Mouse (Mus musculus) spleen, postnatal 4 days (tissue): ENCODE data around the gene Rheb.
"Not testable (repeated sequence)": the region's sequence is repeated elsewhere in the genome, so short reads cannot be mapped to it uniquely, and the experiment has no call there.

ENCODE experiments used
- DNase-seq, 2 experiments: peaks; one replicate each; pipeline ENCODE4 v3.0.0; 2022; ENCODE audit warnings: low spot score in 2 of 2

The Rheb gene

DNA sequence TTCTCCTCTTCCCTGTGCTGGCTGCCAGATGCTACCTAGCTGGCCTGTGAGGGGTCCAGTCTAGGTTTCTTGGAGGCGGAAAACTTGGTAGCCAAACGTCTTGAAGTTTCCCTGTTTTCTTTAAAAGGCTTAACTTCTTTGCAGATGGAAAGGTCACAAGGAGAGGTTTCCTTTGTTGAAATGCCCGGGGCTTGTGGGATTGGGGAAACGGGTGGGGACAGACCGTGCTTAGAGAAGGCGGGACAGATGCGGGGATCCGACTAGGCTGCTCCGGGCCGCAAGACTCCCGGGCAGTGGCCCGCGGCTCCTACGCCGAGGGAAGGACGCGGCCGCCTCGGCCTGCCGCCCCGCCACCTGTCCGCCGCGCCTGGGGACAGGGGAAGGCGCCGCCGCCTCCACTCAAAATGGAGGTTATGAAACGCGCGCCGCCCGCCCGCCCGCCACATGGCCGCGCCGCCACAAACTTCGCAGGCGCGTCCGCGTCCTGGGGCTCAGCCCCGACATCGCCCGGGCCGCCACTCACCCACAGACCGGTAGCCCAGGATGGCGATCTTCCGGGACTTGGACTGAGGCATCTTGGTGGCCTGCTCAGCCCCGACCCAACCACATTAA is 656 bp downstream of the Rheb start:
- peak in 1 of 2 experiments; percentile 59 for DNase-seq

DNA sequence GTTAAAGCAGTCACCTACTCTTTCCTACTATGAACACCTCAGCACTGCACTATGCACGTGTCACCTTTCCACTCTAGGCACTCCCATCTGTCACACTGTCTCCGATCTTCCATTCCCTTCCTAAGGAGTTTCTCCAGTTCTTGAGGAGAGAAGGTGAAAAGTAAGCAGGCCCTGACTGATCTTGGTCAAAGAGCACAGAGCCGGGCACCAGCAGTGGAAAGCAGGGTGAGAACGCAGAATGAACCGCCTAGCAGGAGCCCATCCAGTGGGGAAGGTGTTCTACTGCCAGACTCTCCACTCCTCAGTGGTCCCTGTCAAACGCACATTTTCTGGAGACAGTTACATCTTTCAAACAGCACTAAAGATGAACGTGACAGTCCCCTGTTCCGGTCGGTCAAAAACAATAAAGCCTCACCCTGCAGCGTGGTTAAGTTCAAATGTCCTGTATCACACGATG is 1.4 kb downstream of the Rheb start:
- DNase-seq, result no peak

DNA sequence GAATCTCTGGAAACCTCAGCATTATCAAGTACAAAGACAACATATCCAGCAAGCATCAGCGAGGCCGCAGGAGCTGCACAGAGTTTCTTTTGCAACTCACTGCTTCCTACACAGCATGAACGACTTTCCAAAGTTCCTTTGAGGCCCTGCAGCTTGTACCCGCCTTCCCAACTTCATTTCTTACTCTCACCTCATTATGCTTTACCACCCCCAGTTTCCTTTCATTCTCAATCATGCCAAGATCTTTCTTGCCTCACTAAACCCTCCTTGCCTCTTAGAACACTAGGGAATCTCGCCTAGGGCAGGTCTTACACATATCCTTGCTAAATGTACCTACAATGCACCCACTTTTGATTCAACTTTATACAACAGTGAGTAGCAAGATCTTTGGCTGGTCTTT is 7.9 kb downstream of the Rheb start:
- DNase-seq, result no peak

DNA sequence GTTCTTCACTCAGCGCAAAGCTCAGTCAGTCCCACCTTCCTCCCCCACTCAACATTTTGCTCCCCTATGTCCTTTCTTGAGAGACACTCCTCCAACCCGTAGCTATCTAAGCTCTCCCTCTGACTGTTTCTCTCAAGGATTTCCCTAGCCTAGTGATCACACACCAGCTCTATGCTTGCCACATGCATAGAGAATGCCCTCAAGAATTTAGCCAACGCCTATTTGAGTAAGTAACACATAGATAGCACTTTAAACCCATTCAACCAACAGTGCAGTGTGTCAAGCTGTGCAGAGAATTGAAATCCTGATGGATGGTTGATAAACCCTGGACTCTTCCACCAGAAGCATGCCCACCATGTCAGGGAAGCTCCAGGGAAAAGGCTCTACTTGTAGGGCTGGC is 10.5 kb downstream of the Rheb start:
- DNase-seq, result no peak

DNA sequence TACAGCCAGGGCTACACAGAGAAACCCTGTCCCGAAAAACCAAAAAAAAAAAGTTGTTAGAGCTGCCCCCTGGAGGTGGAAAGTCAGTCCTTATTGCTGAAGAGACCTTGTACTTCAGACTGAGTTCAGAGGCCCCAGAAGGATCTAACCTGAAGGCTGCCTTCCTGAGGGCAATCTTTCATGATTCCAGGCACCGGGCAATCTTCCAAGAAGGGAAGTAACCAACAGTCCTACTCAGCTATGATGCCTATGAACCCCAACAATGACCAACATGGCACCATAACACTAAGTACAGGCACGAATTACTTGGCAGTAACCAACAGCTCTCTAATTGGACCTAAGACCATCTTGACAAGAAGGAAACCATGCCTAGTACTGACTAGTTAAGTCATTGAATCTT is 14.0 kb downstream of the Rheb start:
- no peak for DNase-seq

DNA sequence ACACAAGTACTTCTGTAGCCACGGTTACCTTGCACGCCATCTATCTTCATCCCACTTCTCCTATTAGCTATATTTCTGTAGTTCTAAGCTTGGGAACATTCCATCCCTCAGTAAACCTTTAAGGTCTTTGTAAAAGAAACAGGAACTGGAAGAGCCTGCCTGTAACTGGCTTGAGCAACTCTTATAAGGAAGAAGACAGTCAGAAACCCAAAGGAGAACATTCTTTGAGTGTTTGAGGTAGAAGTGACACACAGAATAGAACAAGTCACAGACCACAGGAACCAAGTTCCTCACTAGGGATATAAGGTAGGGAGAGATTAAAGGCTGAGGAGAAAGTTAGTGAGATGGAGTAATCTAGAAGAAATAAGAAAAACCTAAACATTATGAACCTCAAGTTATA is 15.3 kb downstream of the Rheb start:
- no peak for DNase-seq

DNA sequence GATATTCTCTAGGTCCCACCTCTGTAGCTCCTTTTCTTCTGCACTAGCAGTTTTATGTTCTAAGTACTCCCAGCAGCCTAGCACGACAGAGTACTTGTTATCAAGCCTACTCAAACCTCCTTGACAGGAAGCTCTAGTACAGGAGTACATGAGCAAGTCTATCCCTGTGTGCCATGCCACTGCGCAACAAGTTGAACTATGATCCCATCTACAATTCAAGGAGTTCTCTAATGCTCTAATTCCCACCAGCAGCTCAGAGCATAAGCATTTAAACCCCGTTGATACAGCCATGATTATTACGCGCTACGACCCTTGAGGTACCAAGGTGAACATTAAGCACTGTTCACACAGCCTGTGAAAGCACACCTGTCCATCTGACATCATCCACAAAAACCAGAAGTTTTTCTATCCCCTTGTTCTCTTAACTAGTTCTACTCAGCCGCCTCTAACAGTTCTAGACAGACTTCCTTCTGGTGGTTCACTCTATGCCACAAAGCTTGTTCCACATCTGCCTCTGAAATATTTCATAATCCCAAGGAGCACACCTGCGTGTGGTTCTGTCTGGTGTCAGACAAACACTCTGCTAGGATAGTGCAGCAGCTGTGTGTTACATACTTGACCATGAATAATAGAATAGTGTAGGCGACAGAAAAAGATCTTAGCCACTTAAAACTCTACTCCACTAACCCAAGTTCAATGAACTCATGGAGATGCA is 16.2 kb downstream of the Rheb start:
- no peak for DNase-seq

DNA sequence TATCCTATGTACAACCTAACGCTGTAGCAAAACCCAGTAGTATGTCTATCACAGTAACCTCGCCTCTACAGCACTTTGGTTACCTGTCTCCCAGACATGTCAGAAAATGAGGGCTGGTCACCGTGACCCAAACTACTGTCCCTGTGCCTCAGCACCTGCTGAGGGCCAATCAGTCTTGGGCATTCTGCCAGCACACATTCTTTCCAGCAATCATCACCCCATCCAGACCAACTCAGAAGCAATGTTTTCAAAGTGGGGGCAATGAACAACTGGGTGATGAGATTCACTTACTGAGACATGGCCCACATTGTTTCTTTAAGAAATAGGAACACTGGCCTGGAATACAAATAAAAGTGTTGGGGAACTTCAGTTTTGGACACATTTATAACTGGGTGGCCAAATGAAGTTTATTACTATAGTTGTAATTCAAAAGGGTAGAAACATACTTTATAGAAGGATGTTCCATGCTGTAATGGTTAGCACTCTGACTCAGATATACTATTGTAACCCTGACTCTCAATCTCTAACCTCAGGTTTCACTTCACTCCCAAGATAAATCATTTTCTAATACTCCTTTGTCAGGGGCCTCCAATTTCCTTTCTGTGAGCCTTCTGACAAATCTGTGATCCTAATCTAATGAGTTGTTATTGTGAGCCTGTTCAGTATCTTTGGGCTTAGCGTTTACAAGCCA is 16.9 kb downstream of the Rheb start:
- DNase-seq, result no peak

DNA sequence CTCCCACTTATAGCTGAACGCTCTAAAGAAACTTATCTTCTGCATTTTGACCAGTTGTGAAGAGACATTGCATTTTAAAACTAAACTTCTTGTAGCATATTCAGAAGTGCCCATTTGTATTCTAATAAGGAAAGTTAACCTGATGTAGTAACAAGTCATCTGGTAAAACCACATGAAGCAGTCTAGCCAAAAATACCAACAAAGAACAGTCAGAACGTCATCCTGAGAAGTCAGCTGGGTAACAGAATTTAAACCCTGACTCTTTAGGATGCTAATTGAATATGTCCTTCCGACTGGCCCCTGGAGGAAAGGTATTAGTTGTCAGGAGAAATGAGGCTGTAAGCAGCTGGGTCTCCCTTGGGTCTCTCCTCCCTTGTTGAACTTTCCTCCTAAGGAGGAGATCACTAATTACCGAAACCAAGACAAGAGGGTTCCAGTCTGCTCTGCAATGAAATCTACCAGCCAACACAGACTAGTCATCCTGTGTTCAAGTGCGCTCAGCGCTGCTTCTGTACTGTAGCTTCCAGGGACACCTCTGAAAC is 18.5 kb downstream of the Rheb start:
- no peak for DNase-seq

DNA sequence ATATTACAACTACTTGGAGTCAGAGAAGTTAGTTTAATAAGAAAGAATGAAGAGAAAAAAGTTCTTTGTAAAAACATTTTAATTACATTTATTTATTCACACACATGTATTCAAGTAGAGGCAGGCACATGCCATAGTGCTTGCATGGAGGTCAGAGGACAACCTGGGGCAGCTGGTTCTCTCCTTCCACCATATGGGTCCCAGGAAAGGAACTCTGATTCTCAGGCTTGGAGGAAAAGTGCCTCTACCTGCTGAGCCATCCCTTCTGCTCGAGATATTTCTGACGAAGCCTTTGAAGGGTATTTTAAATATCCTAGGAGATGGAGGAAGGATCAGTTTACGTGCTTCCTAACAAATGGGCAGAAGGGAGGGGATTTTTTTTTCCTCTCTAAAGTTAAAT is 19.6 kb downstream of the Rheb start:
- DNase-seq, result no peak

DNA sequence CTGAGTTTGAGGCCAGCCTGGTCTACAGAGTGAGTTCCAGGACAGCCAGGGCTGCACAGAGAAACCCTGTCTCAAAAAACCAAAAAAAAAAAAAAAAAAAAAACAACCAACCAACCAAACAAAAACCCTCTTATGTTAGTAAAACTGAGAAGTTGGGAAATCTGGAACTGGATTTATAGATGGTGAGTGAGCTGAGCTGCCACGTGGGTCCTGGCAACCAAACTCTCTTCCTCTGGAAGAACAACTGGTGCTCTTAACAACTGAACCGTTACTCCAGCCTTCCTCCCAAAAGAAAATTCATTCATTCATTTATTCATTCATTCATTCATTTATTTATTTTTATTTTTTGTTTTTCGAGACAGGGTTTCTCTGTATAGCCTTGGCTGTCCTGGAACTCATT is 20.2 kb downstream of the Rheb start:
- DNase-seq, result not testable (repeated sequence)

DNA sequence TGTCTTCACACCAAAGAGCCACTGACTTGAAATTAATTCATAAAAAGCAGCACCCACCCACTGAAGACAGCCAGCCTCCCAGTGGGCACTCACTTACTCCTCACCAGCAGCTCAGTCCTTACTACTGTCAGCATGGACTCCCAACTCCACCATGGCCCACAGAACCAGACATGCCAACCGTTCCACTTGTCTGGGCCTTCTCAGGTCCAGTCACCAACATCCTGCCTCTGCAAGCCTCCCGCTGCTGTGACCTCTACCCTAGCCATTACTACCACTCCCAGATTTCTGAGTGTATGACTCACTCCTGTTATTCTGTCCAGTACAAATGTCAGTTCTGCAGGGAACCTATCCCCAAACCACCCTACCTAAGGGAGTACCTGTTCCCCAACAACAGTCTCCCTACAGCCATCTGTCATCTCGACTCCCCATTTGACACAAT is 21.0 kb downstream of the Rheb start:
- DNase-seq, result no peak

DNA sequence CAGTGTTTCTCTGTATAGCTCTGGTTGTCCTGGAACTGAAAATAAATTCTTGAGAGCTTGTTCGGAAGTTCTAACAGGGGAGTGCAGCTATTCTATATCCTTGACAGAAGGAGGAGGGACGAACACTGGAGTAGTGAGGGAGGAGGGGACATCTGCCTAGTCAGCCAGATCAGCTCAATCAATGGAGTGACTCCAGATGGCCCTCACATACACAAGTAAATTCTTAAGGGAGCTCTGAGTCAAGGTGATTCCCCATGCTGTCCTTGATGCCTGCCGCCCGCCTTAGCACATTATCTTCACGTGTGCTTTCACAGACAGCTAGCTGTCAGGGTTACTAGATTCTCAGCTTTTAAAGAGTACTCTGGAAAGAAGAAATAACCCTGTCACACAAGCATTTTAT is 21.8 kb downstream of the Rheb start:
- DNase-seq, result no peak

DNA sequence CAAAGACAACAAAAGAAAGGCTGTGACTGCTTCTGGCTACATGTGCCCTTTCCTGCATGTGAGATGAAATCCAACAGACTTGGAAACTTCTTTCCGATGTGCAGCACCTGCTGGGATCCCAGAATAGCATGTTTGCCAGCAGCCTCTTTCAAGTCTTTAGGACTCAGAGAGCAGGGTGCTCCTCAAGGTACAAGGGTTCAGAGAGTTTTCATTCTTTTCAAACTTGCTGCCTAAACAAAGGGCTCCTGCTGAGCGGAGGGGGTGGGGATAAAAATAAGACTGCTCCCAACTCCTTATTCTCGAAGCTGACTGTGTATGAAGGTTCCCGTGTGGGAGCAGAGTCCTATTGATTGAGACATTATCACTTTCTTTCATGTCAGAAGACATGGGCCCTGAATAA is 25.2 kb downstream of the Rheb start:
- DNase-seq, result no peak

DNA sequence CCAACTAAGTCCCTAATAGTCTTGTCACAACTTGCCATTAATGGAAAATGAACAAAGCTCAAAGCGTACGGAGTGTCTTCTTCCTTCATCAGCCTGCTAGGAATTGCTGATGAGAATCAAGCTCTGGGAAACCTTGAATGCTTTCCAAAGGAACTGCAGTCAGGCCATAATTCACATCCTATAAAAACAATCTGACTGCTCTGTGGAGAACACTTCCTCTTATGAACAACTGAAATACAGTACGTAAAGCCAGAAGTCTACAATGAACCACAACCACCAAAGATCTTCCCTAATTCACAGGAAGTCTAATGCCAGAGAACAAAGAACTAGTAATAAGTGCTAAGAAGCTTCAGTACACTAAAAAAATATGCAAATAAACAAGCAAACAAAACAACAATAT is 28.5 kb downstream of the Rheb start:
- DNase-seq, result no peak

DNA sequence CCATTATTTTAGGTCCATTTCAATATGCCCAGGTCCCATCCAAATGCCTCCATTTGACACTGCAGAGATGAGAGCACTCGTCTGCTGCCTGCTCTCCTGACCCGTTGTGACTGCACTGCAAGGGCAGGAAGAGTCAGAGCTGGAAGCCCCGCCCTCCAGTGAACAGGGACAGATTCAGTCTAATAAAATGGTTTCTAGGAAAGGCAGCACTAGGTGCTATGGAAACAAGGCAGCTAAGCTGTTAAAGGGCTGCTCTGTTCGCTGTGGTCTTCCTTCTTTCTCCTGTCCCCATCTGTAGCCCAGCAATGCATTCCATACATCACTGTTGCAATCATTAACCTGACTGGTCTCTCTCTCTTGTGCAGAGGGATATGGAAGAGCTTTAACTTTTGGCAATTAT is 29.4 kb downstream of the Rheb start:
- no peak for DNase-seq

DNA sequence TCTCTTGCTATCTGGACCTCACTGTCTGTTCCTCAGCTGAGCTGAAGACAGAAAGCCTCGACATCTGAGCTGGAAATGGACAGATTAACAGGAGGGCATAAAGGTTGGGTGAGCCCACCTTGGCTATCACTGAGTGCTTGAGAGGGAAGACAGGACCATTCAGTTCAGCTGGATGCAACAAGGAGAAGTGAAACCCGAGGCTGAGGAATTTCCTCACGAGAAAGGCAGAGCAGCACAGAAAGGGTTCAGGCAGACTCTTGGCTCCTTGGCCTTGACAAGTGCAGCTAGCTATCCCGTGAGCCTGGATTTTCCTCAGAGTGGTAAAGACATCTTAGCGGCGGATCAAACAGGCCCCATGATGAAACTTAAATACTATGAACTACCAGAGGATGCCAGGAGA is 37.2 kb downstream of the Rheb start:
- no peak for DNase-seq

DNA sequence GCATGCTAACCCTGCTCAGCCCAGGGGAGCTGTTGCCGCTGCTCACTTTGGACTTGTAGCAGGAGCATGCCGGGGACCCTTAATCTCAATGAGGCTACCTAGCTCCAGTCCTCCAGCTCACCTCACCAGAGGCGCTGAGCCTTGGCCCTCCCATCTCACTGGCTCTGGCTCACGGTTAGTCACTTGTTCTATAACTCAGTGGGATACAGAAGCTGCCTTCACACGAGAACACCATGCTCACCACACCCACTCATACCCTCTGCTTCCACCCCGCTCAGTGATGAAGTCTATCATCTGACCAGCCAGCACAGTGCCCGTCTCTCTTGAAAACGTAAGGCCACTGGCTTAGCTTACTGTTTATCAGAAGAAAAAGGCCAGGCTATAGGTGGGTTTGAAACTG is 37.8 kb downstream of the Rheb start:
- no peak for DNase-seq

DNA sequence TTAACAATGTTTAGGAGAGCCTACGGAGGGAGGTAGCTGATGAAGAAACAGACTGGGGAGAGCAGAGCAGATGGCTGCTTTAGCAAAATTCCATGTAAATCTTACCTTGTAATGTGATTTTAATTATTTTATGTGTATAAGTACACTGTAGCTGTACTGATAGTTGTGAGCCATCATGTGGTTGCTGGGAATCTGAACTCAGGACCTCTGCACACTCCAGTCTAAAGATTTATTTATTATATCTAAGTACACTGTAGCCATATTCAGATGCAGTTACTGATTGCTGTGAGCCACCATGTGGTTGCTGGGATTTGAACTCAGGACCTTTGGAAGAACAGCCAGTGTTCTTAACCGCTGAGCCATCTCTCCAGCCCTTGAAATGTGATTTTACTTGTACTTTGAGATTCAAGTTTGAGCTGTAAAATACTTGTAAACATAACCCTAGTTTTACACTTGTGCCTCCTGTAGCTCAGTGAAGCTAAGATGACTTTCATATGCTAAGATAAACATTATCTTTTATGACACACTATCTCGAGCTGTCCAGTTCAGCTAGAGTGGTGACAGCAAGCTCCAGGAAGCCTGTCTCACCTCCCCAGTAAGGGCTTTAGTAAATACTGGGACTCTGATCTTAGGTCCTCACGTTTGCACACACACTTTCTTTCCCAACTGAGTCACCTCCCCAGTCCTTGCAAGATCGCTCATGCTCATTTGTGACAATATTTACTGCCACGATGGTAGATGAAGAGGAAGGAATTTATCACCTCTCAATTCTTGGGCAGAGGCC is 40.4 kb downstream of the Rheb start:
- no peak for DNase-seq

DNA sequence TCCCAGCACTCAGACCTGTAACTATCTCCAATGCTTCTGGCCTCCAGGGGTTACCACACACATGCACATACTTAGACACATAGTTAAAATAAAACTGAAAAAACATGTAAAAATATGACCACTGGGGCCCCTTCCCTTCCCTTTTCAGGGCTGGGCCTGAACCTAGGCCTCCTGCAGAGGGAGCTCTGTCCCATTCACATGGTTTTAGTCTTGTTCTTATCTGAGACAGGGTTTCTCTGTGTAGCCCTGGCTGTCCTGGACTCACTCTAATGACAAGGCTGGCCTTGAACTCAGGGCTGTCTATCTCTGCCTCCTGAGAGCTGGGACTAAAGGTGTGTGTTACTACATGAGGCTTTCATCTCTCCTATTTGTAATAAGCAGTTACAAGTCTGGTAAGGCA is 42.0 kb downstream of the Rheb start:
- no peak for DNase-seq

DNA sequence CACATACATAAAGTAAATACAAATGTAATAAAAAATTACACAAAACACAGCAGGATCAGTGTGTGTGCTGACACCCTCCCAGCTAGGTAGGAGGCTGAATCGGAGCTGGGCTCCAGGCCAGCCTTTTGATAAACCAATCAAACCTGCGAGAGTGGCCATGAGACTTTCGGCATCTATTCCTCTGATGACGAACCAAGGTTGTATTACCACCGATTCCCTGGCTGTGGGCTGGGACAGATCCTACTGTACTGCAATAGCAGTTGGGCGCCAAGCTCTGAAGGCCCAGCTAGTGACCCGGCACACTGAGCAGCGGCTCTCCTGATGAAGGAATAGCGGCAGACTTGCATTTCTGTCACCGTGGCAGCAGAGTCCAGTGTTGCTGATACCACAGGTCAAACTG is 43.8 kb downstream of the Rheb start:
- DNase-seq, result no peak

DNA sequence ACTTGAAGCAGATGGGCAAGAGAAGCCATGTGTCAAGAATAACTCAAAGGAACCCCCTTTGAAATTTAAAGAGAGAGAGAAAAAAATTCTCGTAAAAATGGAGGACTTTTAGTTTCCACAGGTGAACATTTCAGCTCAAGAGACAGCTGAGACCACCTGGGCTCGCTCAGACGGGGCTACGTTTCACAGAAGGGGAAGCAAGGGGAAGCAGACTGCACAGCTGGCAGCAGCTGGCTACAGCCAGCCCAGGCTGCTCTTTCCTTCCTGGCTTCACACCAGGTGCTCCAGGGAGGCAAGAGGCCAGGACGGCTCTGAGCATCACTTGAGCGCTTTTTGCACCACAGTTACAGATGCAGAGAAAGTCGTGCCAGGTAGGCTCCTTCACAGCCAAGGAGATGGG is 44.6 kb downstream of the Rheb start:
- DNase-seq, result no peak
